Mouse (Mus musculus) lung, adult 2 months (tissue): ENCODE results near the gene Slfn14.

Experiments
- CTCF ChIP-seq: fragments of 200-500 bp; IDR thresholded peaks from 2 replicates; pipeline ENCODE4 v1.5.1; 2011; ENCODE audit warnings: mild to moderate bottlenecking, low read length, control low read depth; ENCODE audit not compliant: insufficient read depth
- POLR2A ChIP-seq: fragments of 200-500 bp; IDR thresholded peaks from 2 replicates; pipeline ENCODE4 v1.6.1; 2011; ENCODE audit warnings: low read depth, mild to moderate bottlenecking, control low read depth, low read length, borderline replicate concordance; ENCODE audit errors: extremely low read depth

GRCm38 (mm10) chr11:83312471-83312870 lies 25.9 kb upstream of the Slfn14 start:
- no peak for TF ChIP-seq CTCF
- TF ChIP-seq POLR2A, result no peak
